Mouse (Mus musculus) neural tube, embryonic 12.5 days (tissue): ENCODE data around the gene Olfr548-ps1. TPM values are rescaled to one million over a fixed set of nuclear protein-coding genes. Genes with fewer than 3 reads are reported as not detected.

Experiments used
- ATAC-seq: fragments of 200-750 bp; cut with Nextera tagmentation; 2 replicates; pipeline ENCODE4 v1.8.0; 2017; ENCODE audit warnings: low read depth, mild to moderate bottlenecking, moderate TSS enrichment, moderate library complexity; ENCODE audit not compliant: low FRiP score
- H3K27ac ChIP-seq: fragments of 300-500 bp; sonication (generic); 2 replicates; pipeline ENCODE4 v1.5.1; 2016
- H3K27me3 ChIP-seq: fragments of 300-500 bp; sonication (generic); replicated peaks from 2 replicates; pipeline ENCODE4 v1.6.1; 2016; ENCODE audit warnings: mild to moderate bottlenecking
- H3K36me3 ChIP-seq: fragments of 300-500 bp; sonication (generic); 2 replicates; pipeline ENCODE4 v1.6.1; 2016; ENCODE audit warnings: mild to moderate bottlenecking
- H3K4me1 ChIP-seq: fragments of 300-500 bp; sonication (generic); 2 replicates; pipeline ENCODE4 v1.6.1; 2016
- H3K4me2 ChIP-seq: fragments of 300-500 bp; sonication (generic); replicated peaks from 2 replicates; pipeline ENCODE4 v1.6.1; 2016; ENCODE audit warnings: mild to moderate bottlenecking
- H3K4me3 ChIP-seq: fragments of 300-500 bp; sonication (generic); 2 replicates; pipeline ENCODE4 v1.5.1; 2016
- H3K9ac ChIP-seq: fragments of 300-500 bp; sonication (generic); 2 replicates; pipeline ENCODE4 v1.6.1; 2016; ENCODE audit warnings: mild to moderate bottlenecking
- H3K9me3 ChIP-seq: fragments of 300-500 bp; sonication (generic); 2 replicates; pipeline ENCODE4 v1.6.1; 2016; ENCODE audit warnings: mild to moderate bottlenecking
- WGBS: fragments of 180-500 bp; shearing (Covaris S2); methylation state at CpG from one replicate; pipeline ENCODE4 v1.1.7; 2016; 5-methylcytosine and 5-hydroxymethylcytosine counted together
- polyA plus RNA-seq: library from polyadenylated mRNA; unstranded; fragments of >200 nt; fragmentation: Nextera tagmentation; extraction: Ambion mirVana; gene quantifications from 2 replicates; pipeline ENCODE4 v1.2.1, GENCODE M21; 2016

Gene Olfr548-ps1
- polyA plus RNA-seq, 1 experiment from 2014 or later, result not detected

DNA sequence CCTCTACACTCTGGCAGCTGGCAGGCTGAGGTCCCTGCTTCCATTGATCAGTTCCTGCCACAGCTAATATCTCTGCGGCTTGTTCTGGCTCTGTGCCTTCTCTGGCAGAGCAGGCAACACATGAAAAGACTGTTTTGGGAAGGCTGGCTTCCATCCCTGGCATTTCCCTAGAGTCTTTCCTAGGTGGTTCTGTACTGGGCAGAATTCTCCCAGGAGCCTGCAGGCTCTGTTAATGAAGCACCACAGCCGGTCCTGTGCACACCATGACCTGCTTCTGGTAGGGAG is 23.7 kb upstream of the Olfr548-ps1 start:
- no peaks in the 10 kb centered on the region for H3K27me3 ChIP-seq
- WGBS, result 95% methylated on average over 2 of the region's 2 CpGs
- H3K4me3 ChIP-seq, result no peak overlapping the region
- no peaks in the 10 kb centered on the region for H3K36me3 ChIP-seq
- no peak for ATAC-seq
- H3K9me3 ChIP-seq, result no peaks in the 10 kb centered on the region
- no peak overlapping the region for H3K27ac ChIP-seq
- H3K4me1 ChIP-seq, result peaks cover 4% of the 10 kb centered on the region; the same call in 1 of the 2 replicates
- no peak overlapping the region for H3K4me2 ChIP-seq
- H3K9ac ChIP-seq, result no peak overlapping the region

DNA sequence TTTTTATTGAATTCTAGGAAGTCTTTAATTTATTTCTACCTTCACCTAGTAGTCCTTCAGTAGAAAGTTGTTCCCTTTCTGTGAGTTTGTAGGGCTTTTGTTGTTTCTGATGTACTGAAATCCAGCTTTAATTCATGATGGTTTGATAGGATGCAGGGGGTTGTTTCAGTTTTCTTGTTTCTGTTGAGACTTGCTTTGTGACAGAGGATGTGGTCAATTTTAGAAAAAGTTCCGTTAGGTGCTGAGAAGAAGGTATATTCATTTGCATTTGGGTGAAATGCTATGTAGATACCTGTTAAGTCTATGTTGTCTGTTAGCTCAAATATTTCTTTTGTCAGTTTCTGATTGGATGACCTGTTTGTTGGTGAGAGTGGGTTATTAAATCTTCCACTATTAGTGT is 11.6 kb upstream of the Olfr548-ps1 start:
- no peak overlapping the region for H3K4me2 ChIP-seq
- H3K9me3 ChIP-seq, result no peaks in the 10 kb centered on the region
- no peaks in the 10 kb centered on the region for H3K4me1 ChIP-seq
- no peak overlapping the region for H3K27ac ChIP-seq
- H3K9ac ChIP-seq, result no peak overlapping the region
- 86% methylated on average over 1 of the region's 1 CpGs for WGBS
- H3K4me3 ChIP-seq, result no peak overlapping the region
- H3K27me3 ChIP-seq, result no peaks in the 10 kb centered on the region
- H3K36me3 ChIP-seq, result no peaks in the 10 kb centered on the region
- ATAC-seq, result no peak

DNA sequence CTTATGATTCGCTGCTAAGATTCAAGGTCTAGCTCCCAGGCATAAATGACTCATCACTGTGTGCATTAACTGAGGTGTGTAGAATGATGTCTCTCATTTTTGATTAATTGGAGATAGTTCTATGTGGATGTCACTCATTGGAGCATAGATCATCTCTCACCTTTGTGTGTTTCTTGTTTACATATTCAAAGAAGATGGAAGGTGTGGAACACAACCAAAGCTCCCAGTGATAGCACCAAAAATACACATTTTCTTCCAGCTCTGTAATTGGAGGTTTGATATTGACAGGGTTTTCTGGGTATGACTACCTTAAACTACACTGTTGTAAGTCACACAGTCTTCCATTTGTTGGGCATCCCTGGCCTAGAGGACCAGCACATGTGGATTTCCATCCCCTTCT is 6.2 kb upstream of the Olfr548-ps1 start, which contains the start of gene Olfr547:
Olfr547 (plus strand) TSS at position 301 of the 400 bp plus-strand sequence.
- no peaks in the 10 kb centered on the region for H3K36me3 ChIP-seq
- H3K27me3 ChIP-seq, result no peaks in the 10 kb centered on the region
- H3K9me3 ChIP-seq, result no peaks in the 10 kb centered on the region
- no peak within 1 kb of the TSS for H3K9ac ChIP-seq
- ATAC-seq, result no peak
- no peak within 1 kb of the TSS for H3K27ac ChIP-seq
- no peaks in the 10 kb centered on the region for H3K4me1 ChIP-seq
- no peak within 1 kb of the TSS for H3K4me3 ChIP-seq
- no peak within 1 kb of the TSS for H3K4me2 ChIP-seq
- 88% methylated on average over 1 of the region's 1 CpGs for WGBS

DNA sequence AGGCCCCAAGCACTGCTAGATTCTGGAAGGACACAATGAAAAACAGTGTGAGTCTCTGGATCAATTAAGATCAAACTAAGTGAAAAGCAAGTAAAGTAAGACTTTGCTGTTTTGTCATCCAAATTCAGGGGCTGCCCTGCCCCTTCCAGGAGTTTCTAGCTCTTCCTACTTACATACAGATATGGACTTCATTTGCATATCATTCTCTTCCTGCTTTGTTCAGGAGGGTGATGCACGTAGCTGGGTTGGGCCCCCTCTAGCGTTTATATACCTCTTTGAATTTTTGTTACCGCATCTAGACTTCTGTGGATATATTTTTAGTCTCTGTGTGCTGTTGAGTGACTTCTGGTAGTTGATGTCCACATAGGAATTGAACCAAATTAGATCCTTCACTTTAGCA is 555 bp downstream of the Olfr548-ps1 start:
- H3K4me1 ChIP-seq, result no peaks in the 10 kb centered on the region
- 62% methylated on average over 3 of the region's 3 CpGs for WGBS
- H3K9me3 ChIP-seq, result no peaks in the 10 kb centered on the region
- H3K36me3 ChIP-seq, result no peaks in the 10 kb centered on the region
- H3K27me3 ChIP-seq, result no peaks in the 10 kb centered on the region
- no peak overlapping the region for H3K9ac ChIP-seq
- no peak overlapping the region for H3K4me3 ChIP-seq
- no peak overlapping the region for H3K4me2 ChIP-seq
- H3K27ac ChIP-seq, result no peak overlapping the region
- ATAC-seq, result no peak

DNA sequence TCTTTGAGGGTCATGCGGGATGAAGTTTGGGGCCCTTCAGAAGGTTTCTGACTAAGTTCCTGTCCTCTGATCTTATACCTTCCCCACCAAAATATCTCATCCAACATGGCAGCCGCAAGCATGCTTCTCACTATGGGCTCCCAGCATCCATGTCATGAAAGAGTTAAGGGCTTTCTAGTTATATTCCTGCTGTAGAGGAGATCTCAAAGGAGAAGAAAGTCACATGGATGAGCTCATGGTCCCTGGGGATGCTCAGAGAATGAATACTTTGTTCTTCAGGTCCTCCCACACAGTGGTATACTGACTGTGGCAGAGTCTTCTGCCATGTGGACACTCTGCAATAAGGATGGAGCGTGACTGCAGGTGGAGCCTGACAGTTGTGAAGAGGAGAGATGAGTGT is 8.9 kb downstream of the Olfr548-ps1 start, which contains the start of gene Olfr549:
Olfr549 (plus strand) TSS at position 301 of the 400 bp plus-strand sequence.
- H3K4me2 ChIP-seq, result no peak within 1 kb of the TSS
- H3K27ac ChIP-seq, result no peak within 1 kb of the TSS
- H3K36me3 ChIP-seq, result no peaks in the 10 kb centered on the region
- no peak within 1 kb of the TSS for H3K4me3 ChIP-seq
- H3K9me3 ChIP-seq, result no peaks in the 10 kb centered on the region
- H3K4me1 ChIP-seq, result no peaks in the 10 kb centered on the region
- no peak within 1 kb of the TSS for H3K9ac ChIP-seq
- H3K27me3 ChIP-seq, result no peaks in the 10 kb centered on the region
- ATAC-seq, result no peak
- WGBS, result 96% methylated on average over 3 of the region's 3 CpGs

DNA sequence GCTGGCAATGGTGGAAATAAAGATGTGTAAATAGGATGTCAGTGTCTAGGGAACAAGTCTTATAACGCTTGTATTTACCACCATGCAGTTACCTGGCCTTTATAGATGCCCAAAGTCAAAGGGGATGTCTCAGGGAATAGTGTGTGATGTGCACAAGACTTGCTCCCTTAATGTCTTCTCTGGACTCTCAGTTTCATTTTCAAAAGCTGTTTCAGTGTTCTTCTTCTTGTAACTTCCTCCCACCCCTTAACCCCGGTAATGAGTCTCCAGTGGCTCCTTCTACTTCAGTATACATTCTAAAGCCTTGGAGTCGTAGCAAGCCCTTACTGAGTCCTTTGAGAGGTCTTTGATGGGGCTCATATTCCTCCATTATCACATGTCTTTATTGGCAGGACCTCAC is 12.6 kb downstream of the Olfr548-ps1 start:
- H3K4me2 ChIP-seq, result no peak overlapping the region
- H3K36me3 ChIP-seq, result no peaks in the 10 kb centered on the region
- no peak for ATAC-seq
- H3K9me3 ChIP-seq, result no peaks in the 10 kb centered on the region
- no peak overlapping the region for H3K27ac ChIP-seq
- no peak overlapping the region for H3K4me3 ChIP-seq
- WGBS, result 83% methylated on average over 3 of the region's 3 CpGs
- H3K27me3 ChIP-seq, result no peaks in the 10 kb centered on the region
- no peak overlapping the region for H3K9ac ChIP-seq
- H3K4me1 ChIP-seq, result no peaks in the 10 kb centered on the region

DNA sequence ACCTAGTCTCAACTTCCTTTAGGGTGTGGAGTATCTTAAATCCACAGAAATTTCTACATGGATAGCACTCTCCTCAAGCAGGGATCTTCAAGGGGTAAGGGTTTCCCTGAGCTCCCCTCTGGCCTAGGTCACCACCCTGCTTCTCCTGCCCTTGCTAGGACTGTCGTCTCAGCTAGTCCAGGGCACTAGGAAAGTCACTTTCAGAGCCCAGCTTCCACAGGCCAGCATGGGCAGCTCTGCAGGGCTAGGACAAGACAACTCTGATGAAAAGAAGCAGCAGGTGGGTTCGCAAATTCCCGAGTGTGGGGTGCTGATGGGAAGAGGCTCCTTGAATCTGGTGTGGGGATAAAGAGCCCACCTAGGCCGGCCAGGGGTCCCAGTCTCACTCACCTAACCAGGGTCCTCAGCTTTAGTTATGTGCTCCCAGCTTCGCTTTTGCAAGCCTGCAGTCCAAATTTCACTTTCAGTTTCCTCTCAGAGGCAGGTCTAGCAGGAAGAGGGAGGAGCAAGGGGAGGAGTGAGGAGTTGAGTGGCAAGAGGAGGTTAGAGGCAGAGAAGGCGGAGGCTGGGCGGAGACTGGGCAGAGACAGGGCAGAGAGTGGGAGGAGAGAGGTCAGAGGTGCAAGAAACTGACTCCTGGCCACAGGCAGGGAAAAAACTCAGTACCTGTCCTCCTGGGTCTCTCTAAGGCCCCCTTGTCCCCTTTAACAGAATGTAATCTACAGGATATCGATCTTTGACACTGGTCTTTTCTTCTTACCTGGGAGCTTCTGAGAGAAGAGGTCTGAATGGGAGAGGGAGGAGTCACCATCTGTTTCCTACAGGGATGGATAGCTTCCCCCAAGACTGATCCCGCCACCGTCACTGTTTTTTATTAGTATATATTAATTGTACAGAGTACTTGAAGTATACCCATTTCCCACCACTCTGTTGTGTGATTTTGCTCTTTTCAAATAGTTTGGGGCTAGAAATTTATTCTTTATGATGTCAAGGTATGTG is 24.6 kb downstream of the Olfr548-ps1 start, which contains the start of gene Trim21:
Trim21 (minus strand) TSS at position 488 of the 999 bp plus-strand sequence.
- peak within 1 kb of the TSS; percentile 52 for H3K4me2 ChIP-seq
- no peaks in the 10 kb centered on the region for H3K36me3 ChIP-seq
- WGBS, result 17% methylated on average over 10 of the region's 10 CpGs
- peak; percentile 74; the same call in 1 of the 2 replicates for ATAC-seq
- H3K9me3 ChIP-seq, result no peaks in the 10 kb centered on the region
- no peak within 1 kb of the TSS for H3K9ac ChIP-seq
- no peaks in the 10 kb centered on the region for H3K4me1 ChIP-seq
- peak within 1 kb of the TSS; percentile 33 for H3K4me3 ChIP-seq
- H3K27me3 ChIP-seq, result no peaks in the 10 kb centered on the region
- H3K27ac ChIP-seq, result no peak within 1 kb of the TSS

DNA sequence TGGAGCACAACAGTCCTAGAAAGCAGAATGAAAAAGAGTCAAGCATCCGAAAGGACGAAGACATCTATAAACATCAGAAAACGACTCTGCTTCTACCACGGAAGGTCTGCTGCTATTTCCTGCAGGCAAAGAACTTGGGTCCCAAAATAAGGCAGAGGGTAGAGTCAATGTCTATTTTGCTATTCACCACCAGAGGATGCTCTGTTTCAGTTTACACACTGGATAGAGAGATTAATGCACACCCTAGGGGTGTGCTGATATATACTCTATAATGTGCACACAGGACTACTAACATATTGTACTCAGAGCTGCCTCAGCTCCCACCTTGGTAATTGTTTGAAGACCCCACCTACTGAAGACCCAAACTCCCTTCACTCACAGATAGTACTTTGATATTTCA is 25.5 kb downstream of the Olfr548-ps1 start:
- H3K9ac ChIP-seq, result no peak overlapping the region
- H3K27ac ChIP-seq, result no peak overlapping the region
- no peak overlapping the region for H3K4me3 ChIP-seq
- H3K36me3 ChIP-seq, result no peaks in the 10 kb centered on the region
- no peaks in the 10 kb centered on the region for H3K9me3 ChIP-seq
- no peaks in the 10 kb centered on the region for H3K4me1 ChIP-seq
- H3K27me3 ChIP-seq, result no peaks in the 10 kb centered on the region
- WGBS, result 88% methylated on average over 4 of the region's 4 CpGs
- no peak overlapping the region for H3K4me2 ChIP-seq
- ATAC-seq, result no peak

DNA sequence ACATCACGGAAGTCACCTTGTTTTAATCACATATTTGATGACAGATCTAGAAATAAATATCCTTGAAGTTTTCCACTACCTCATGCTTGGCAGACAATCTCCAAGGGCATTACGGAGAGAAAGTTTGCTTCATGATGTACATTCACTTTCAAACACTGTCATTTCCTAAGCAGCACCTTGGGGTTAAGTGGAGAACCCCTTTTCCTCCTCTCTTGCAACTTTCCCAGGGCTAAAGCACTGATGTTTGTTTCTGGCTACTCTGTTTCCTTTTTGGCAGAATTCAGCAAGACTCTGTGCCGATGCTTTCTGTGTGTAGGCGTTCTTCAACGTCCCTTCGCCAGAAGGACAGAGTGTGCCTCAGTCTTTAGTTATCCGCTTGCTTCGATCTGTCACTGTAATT is 30.4 kb downstream of the Olfr548-ps1 start, which contains the start of gene Olfr550:
Olfr550 (plus strand) TSS at position 301 of the 400 bp plus-strand sequence.
- H3K9me3 ChIP-seq, result no peaks in the 10 kb centered on the region
- no peaks in the 10 kb centered on the region for H3K27me3 ChIP-seq
- 96% methylated on average over 8 of the region's 8 CpGs for WGBS
- no peaks in the 10 kb centered on the region for H3K36me3 ChIP-seq
- no peak within 1 kb of the TSS for H3K4me2 ChIP-seq
- no peak within 1 kb of the TSS for H3K27ac ChIP-seq
- ATAC-seq, result no peak
- no peak within 1 kb of the TSS for H3K9ac ChIP-seq
- no peaks in the 10 kb centered on the region for H3K4me1 ChIP-seq
- no peak within 1 kb of the TSS for H3K4me3 ChIP-seq

DNA sequence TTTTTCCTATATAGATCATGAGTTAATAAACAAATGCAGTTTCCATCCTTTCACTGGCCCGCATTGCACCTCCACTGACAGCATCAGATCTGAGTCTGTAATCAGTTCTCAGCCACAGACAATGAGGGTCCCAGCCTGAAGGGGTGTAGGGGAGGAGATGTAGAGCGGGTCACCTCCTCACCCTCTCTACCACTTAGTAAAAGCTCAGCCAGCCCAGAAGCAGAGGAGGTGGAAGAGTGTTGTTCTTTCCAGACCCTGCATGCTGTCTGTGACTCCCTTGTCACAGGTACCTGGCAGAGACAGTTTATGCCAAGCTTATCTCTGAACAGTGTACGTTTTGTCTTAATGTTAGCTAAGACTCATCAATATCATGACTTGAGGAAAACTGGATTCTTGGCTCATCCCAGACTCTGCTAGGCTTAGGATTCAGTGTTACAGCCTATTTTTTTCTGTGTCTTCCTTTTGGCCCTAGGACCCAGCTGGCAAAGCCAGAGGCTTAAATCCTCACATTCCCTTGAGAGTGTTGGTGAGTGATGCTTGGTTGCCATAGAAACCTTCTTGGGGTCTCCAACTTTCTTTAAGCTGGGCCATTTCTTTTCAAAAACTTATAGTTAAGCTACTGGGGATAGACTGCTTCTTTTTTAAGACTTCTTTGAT is 32.6 kb downstream of the Olfr548-ps1 start:
- Histone ChIP-seq H3K4me3 (no peak overlapping the region), H3K4me2 (no peak overlapping the region), H3K27me3 (no peaks in the 10 kb centered on the region), H3K9me3 (no peaks in the 10 kb centered on the region), H3K27ac (no peak overlapping the region), H3K9ac (no peak overlapping the region), H3K4me1 (no peaks in the 10 kb centered on the region), H3K36me3 (no peaks in the 10 kb centered on the region)
- 0 out of 2 replicates have a peak, but pooled peaks have one; percentile 41 for ATAC-seq
- WGBS, result 75% methylated on average over 3 of the region's 3 CpGs

DNA sequence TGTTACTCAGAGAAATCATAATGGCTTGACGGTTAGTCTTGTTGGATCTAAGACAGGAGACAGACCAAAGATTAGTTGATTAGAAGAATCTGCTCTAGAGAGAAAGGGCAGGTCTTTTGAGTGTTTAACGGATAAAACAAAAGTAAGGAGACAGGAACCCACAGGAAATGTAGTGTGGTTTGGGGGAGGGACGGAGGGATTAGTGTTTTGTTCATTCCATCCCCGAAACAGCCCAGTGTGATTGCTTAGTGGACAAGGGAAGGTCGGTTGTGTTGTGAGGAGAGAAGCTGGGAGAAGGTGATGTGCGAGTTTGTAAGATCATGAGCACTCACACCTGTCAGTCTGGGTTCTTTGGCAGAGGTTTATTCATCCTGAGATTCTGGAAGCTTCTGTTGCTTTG is 35.3 kb downstream of the Olfr548-ps1 start:
- H3K4me3 ChIP-seq, result no peak overlapping the region
- H3K36me3 ChIP-seq, result no peaks in the 10 kb centered on the region
- no peak overlapping the region for H3K9ac ChIP-seq
- no peaks in the 10 kb centered on the region for H3K4me1 ChIP-seq
- no peak for ATAC-seq
- no peaks in the 10 kb centered on the region for H3K9me3 ChIP-seq
- WGBS, result 80% methylated on average over 6 of the region's 6 CpGs
- H3K27ac ChIP-seq, result no peak overlapping the region
- no peak overlapping the region for H3K4me2 ChIP-seq
- no peaks in the 10 kb centered on the region for H3K27me3 ChIP-seq

DNA sequence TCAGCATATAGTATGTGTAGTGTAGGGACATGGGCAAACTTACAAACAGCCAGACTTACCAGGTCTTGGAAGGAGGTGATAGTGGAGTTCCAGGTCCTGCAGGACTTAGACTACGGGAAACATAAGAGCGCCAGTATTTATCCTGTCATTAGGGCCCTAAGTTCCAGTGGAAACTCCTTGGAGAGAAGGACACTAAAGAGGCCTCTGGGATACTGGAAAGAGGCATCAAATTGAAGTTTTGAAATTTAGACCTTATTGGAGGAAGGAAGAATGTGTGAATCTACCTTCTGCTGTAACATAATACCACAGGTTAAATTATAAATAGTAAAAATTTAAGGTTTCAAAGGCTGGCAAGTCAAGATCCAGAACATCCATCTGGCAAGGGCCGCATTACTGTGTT is 51.1 kb downstream of the Olfr548-ps1 start, which contains the start of gene Olfr551:
Olfr551 (minus strand) TSS at position 101 of the 400 bp plus-strand sequence.
- WGBS, result 93% methylated on average over 3 of the region's 3 CpGs
- Histone ChIP-seq H3K4me2 (no peak within 1 kb of the TSS), H3K9me3 (no peaks in the 10 kb centered on the region), H3K4me3 (no peak within 1 kb of the TSS), H3K36me3 (no peaks in the 10 kb centered on the region), H3K27ac (no peak within 1 kb of the TSS), H3K9ac (no peak within 1 kb of the TSS), H3K27me3 (no peaks in the 10 kb centered on the region), H3K4me1 (no peaks in the 10 kb centered on the region)
- ATAC-seq, result no peak
